Mouse (Mus musculus): ENCODE results near the gene Med29.

Med29 gene

DNA sequence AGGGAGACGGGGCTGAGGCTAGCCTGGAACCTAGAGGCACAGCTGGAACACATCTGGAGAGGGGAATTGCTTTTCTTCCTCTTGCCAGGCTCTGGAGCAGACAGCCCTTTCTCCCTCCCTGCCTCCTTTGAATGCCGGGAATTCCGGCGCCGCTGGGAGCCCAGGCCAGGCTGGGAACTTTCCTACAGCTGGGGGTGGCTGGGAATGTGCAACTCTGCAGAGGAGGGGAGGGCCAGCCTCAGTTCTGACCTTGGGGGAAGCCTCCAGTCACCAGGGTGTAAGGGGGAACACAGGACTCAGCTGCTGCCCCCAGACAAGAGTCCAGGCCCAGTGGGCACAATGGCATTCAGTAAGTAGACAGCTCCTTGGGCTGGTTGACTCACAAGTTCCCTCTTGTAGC is 35.5 kb downstream of the Med29 start:
- DNase-seq (ENCODE audit: low read depth in 2 of 2, low spot score in 2 of 2): no peak

DNA sequence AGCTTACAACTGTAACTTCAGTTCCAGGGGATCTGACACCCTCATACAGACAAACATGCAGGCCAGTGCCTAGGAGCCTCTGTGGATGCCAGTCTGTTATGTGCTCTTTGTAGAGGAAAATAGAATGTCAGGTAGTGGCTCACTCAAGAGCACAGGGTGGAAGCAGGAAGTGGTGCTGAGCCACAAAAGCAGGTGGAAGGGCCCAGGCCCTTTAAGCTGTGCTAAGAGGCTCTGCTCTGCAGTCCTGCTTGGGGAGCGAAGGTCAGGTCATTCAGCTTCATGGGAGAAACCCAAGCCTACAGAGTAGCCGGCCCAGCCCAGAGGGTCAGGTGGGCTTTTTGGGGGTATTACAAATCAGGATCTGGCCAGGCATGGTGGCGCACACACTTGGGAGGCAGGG is 37.3 kb downstream of the Med29 start:
- peak; percentile 41 to 57 for DNase-seq (ENCODE audit: low read depth in 2 of 2, low spot score in 2 of 2)

- DNase-seq (ENCODE audit: low read depth in 2 of 2, low spot score in 2 of 2): no peak
Measured at GRCm38 (mm10) chr7:28354596-28354995, 37.9 kb downstream of the Med29 start.

DNA sequence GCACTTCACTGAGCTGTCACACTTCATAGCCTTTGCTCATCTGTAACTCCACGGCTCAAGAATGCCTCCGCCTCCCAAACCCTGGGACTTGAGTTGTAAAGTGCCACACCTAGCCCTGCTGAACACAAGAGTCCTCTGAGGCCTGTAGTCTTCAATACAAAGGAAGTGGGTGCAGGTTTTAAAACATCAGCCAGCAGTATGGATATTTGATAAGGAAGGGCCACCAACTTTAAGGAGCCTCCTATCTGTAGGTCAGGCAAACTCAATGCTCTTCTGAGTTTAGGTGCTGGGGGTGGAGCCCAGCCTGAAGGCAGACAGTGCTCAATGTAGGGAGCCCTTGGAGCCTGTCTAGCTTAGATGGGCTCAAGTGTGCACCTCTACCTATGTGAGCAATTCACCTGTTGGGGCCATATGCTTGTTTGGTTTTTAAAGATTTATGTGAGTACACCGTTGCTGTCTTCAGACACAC is 38.4 kb downstream of the Med29 start:
- DNase-seq (ENCODE audit: low read depth in 2 of 2, low spot score in 2 of 2): no peak

- DNase-seq (ENCODE audit: low read depth in 2 of 2, low spot score in 2 of 2): no peak
Measured at GRCm38 (mm10) chr7:28353267-28353666, 39.2 kb downstream of the Med29 start.

- no peak for DNase-seq (ENCODE audit: low read depth in 2 of 2, low spot score in 2 of 2)
Measured at GRCm38 (mm10) chr7:28351676-28352191, 40.8 kb downstream of the Med29 start.

GRCm38 (mm10) chr7:28350155-28350883 is 42.2 kb downstream of the Med29 start, which contains the start of gene Rps16:
Rps16 (plus strand) TSS chr7:28350652.
- peak; percentile 97 for DNase-seq (ENCODE audit: low read depth in 2 of 2, low spot score in 2 of 2)

GRCm38 (mm10) chr7:28348601-28349000 is 43.9 kb downstream of the Med29 start:
- DNase-seq (ENCODE audit: low read depth in 2 of 2, low spot score in 2 of 2): no peak

DNA sequence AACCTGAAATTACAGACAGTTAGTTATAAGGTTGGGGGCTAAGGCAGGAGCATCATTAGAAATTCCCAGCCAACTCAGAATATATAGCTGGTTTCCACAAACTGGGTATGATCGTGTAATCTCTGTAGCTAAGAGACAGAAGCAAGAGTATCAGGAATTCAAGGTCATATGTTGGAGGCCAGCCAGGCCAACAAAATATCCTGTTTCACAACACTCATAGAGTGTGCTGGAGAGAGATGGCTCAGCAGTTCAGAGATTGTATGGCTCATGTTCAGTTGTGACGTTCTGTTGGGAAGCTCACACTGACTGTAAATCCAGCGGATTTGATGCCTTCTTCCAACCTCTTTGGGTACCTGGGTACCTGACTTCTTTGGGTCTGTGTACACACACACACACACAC is 44.8 kb downstream of the Med29 start:
- no peak for DNase-seq (ENCODE audit: low read depth in 2 of 2, low spot score in 2 of 2)

DNA sequence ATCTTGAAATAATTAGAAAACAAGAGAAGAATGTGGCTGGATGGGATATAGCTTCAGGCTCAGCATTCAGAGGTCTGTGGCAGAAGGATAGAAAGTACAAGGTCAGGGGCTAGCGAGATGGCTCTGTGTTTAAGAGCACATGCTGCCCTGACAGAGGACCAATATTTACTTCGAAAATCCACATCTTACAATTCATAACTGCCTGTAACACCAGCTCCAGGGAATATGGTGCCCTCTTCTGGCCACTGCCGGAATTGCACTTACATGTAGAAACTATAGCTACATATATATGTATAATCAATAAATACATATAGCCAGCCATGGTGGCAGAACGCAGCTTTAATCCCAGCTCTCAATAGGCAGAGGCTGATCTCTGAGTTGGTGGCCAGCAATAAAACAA is 47.9 kb downstream of the Med29 start:
- DNase-seq (ENCODE audit: low read depth in 2 of 2, low spot score in 2 of 2): peak; percentile 73 to 77

DNA sequence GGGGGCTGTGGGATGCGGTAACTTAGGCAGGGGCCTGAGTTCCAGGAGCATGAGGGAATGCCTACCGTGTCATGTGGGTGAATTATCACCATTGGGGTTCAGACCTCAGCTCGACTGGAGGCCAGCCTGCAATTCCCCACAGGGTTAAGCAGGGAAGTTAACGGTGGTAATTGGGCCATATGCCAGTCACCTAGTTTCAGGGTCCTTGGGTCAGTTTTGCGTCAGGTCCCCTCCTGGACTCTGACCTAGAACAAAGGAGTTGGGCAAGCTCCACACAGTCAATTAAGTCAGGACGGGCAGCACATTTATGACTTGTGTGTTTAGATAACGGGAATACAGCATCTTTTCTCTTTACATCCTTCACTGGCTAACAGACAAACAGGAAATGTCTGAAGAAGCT is 51.1 kb downstream of the Med29 start:
- no peak for DNase-seq (ENCODE audit: low read depth in 2 of 2, low spot score in 2 of 2)

GRCm38 (mm10) chr7:28339213-28339917 is 53.1 kb downstream of the Med29 start:
- DNase-seq (ENCODE audit: low read depth in 2 of 2, low spot score in 2 of 2): peak; percentile 32 to 61

GRCm38 (mm10) chr7:28338108-28338998 is 54.2 kb downstream of the Med29 start, which contains the start of gene Supt5:
Supt5 (minus strand) TSS chr7:28338746.
- peak; percentile 93 for DNase-seq (ENCODE audit: low read depth in 2 of 2, low spot score in 2 of 2)

Data from CD8-positive naive resting alpha-beta T cell, adult 2 months (primary cell).